Mouse (Mus musculus) olfactory bulb, adult 2 months (tissue): ENCODE results near the gene Adm2.

Source experiments
- CTCF ChIP-seq: fragments of 200-500 bp; IDR thresholded peaks from 2 replicates; pipeline ENCODE4 v1.5.1; 2012; ENCODE audit warnings: low read depth, mild to moderate bottlenecking, low read length, moderate library complexity; ENCODE audit not compliant: insufficient read depth
- POLR2A ChIP-seq: fragments of 200-500 bp; IDR thresholded peaks from 2 replicates; pipeline ENCODE4 v1.6.1; 2012; ENCODE audit warnings: mild to moderate bottlenecking, low read depth, low read length, moderate library complexity; ENCODE audit not compliant: insufficient read depth

GRCm38 (mm10) chr15:89291521-89291920 lies 31.0 kb upstream of the Adm2 start:
- no peak for TF ChIP-seq CTCF
- no peak for TF ChIP-seq POLR2A
